Mouse (Mus musculus): ENCODE results near the gene Ablim2. TPM values are rescaled to one million over a fixed set of nuclear protein-coding genes. Genes with fewer than 3 reads are reported as not detected.

The Ablim2 gene
- 145 and 176 TPM in 2 replicates for polyA plus RNA-seq (2012; rRNA removed)

GRCm38 (mm10) chr5:35757639-35758001 lies at the start of gene Ablim2:
Gene Ablim2 (plus strand): TSS chr5:35757880.
- peak within 1 kb of the TSS; percentile 85 for H3K27ac ChIP-seq (ENCODE audit: insufficient read depth, low read length)

GRCm38 (mm10) chr5:35710481-35710880 lies 47.2 kb upstream of the Ablim2 start:
- no peak overlapping the region for H3K4me3 ChIP-seq (ENCODE audit: insufficient read depth, low read length)
- no peaks in the 10 kb centered on the region for H3K4me1 ChIP-seq (ENCODE audit: control insufficient read depth, insufficient read depth, low read length)
- H3K27ac ChIP-seq (ENCODE audit: insufficient read depth, low read length): no peak overlapping the region
- TF ChIP-seq CTCF (IDR thresholded peaks at IDR 0.05; ENCODE audit: extremely low read depth, insufficient read depth, low read length): no peak
- TF ChIP-seq POLR2A (IDR thresholded peaks at IDR 0.05; ENCODE audit: extremely low read depth, insufficient read depth, low read length): no peak

More at GRCm38 (mm10) chr5:35757639-35758001, at the start of gene Ablim2:
- H3K4me3 ChIP-seq (ENCODE audit: insufficient read depth, low read length): peak within 1 kb of the TSS; percentile 68
- H3K4me1 ChIP-seq (ENCODE audit: control insufficient read depth, insufficient read depth, low read length): peaks cover 8% of the 10 kb centered on the region
- TF ChIP-seq POLR2A (IDR thresholded peaks at IDR 0.05; ENCODE audit: extremely low read depth, insufficient read depth, low read length) (peak; percentile 84), CTCF (IDR thresholded peaks at IDR 0.05; ENCODE audit: extremely low read depth, insufficient read depth, low read length) (no peak)

GRCm38 (mm10) chr5:35710931-35711330 lies 46.7 kb upstream of the Ablim2 start:
- Histone ChIP-seq H3K27ac (ENCODE audit: insufficient read depth, low read length) (no peak overlapping the region), H3K4me3 (ENCODE audit: insufficient read depth, low read length) (no peak overlapping the region), H3K4me1 (ENCODE audit: control insufficient read depth, insufficient read depth, low read length) (no peaks in the 10 kb centered on the region)
- TF ChIP-seq CTCF (IDR thresholded peaks at IDR 0.05; ENCODE audit: extremely low read depth, insufficient read depth, low read length) (no peak), POLR2A (IDR thresholded peaks at IDR 0.05; ENCODE audit: extremely low read depth, insufficient read depth, low read length) (no peak)

GRCm38 (mm10) chr5:35712517-35712916 lies 45.2 kb upstream of the Ablim2 start:
- Histone ChIP-seq H3K4me1 (ENCODE audit: control insufficient read depth, insufficient read depth, low read length) (no peaks in the 10 kb centered on the region), H3K4me3 (ENCODE audit: insufficient read depth, low read length) (no peak overlapping the region), H3K27ac (ENCODE audit: insufficient read depth, low read length) (no peak overlapping the region)
- TF ChIP-seq POLR2A (IDR thresholded peaks at IDR 0.05; ENCODE audit: extremely low read depth, insufficient read depth, low read length) (no peak), CTCF (IDR thresholded peaks at IDR 0.05; ENCODE audit: extremely low read depth, insufficient read depth, low read length) (no peak)

GRCm38 (mm10) chr5:35713649-35714354 lies 43.9 kb upstream of the Ablim2 start:
- Histone ChIP-seq H3K4me1 (ENCODE audit: control insufficient read depth, insufficient read depth, low read length) (no peaks in the 10 kb centered on the region), H3K27ac (ENCODE audit: insufficient read depth, low read length) (no peak overlapping the region), H3K4me3 (ENCODE audit: insufficient read depth, low read length) (no peak overlapping the region)
- TF ChIP-seq CTCF (IDR thresholded peaks at IDR 0.05; ENCODE audit: extremely low read depth, insufficient read depth, low read length): peak; percentile 97
- TF ChIP-seq POLR2A (IDR thresholded peaks at IDR 0.05; ENCODE audit: extremely low read depth, insufficient read depth, low read length): no peak

- no peak overlapping the region for H3K27ac ChIP-seq (ENCODE audit: insufficient read depth, low read length)
- H3K4me1 ChIP-seq (ENCODE audit: control insufficient read depth, insufficient read depth, low read length): no peaks in the 10 kb centered on the region
- no peak for TF ChIP-seq CTCF (IDR thresholded peaks at IDR 0.05; ENCODE audit: extremely low read depth, insufficient read depth, low read length)
- TF ChIP-seq POLR2A (IDR thresholded peaks at IDR 0.05; ENCODE audit: extremely low read depth, insufficient read depth, low read length): no peak
- H3K4me3 ChIP-seq (ENCODE audit: insufficient read depth, low read length): no peak overlapping the region
Measured at GRCm38 (mm10) chr5:35717455-35717854, 40.2 kb upstream of the Ablim2 start.

GRCm38 (mm10) chr5:35717946-35718345 lies 39.7 kb upstream of the Ablim2 start:
- H3K4me1 ChIP-seq (ENCODE audit: control insufficient read depth, insufficient read depth, low read length): no peaks in the 10 kb centered on the region
- TF ChIP-seq POLR2A (IDR thresholded peaks at IDR 0.05; ENCODE audit: extremely low read depth, insufficient read depth, low read length) (no peak), CTCF (IDR thresholded peaks at IDR 0.05; ENCODE audit: extremely low read depth, insufficient read depth, low read length) (peak; percentile 62)

GRCm38 (mm10) chr5:35718817-35719216 lies 38.9 kb upstream of the Ablim2 start:
- Histone ChIP-seq H3K27ac (ENCODE audit: insufficient read depth, low read length) (no peak overlapping the region), H3K4me3 (ENCODE audit: insufficient read depth, low read length) (no peak overlapping the region), H3K4me1 (ENCODE audit: control insufficient read depth, insufficient read depth, low read length) (no peaks in the 10 kb centered on the region)
- TF ChIP-seq POLR2A (IDR thresholded peaks at IDR 0.05; ENCODE audit: extremely low read depth, insufficient read depth, low read length) (no peak), CTCF (IDR thresholded peaks at IDR 0.05; ENCODE audit: extremely low read depth, insufficient read depth, low read length) (no peak)

More at GRCm38 (mm10) chr5:35717946-35718345, 39.7 kb upstream of the Ablim2 start:
- Histone ChIP-seq H3K27ac (ENCODE audit: insufficient read depth, low read length) (no peak overlapping the region), H3K4me3 (ENCODE audit: insufficient read depth, low read length) (no peak overlapping the region)

GRCm38 (mm10) chr5:35719343-35719742 lies 38.3 kb upstream of the Ablim2 start:
- Histone ChIP-seq H3K4me1 (ENCODE audit: control insufficient read depth, insufficient read depth, low read length) (no peaks in the 10 kb centered on the region), H3K4me3 (ENCODE audit: insufficient read depth, low read length) (no peak overlapping the region), H3K27ac (ENCODE audit: insufficient read depth, low read length) (no peak overlapping the region)
- no peak for TF ChIP-seq CTCF (IDR thresholded peaks at IDR 0.05; ENCODE audit: extremely low read depth, insufficient read depth, low read length)
- no peak for TF ChIP-seq POLR2A (IDR thresholded peaks at IDR 0.05; ENCODE audit: extremely low read depth, insufficient read depth, low read length)

- no peaks in the 10 kb centered on the region for H3K4me1 ChIP-seq (ENCODE audit: control insufficient read depth, insufficient read depth, low read length)
- TF ChIP-seq CTCF (IDR thresholded peaks at IDR 0.05; ENCODE audit: extremely low read depth, insufficient read depth, low read length): no peak
- no peak for TF ChIP-seq POLR2A (IDR thresholded peaks at IDR 0.05; ENCODE audit: extremely low read depth, insufficient read depth, low read length)
- no peak overlapping the region for H3K27ac ChIP-seq (ENCODE audit: insufficient read depth, low read length)
- no peak overlapping the region for H3K4me3 ChIP-seq (ENCODE audit: insufficient read depth, low read length)
Measured at GRCm38 (mm10) chr5:35719880-35720279, 37.8 kb upstream of the Ablim2 start.
